8 mouse cellular contexts compared by ENCODE assay signal in genomic region chrX:103492398-103493256, GRCm38 (mm10).
DNase-seq lines count a peak whose midpoint lies in the region; ATAC-seq and TF ChIP-seq lines count a peak whose summit lies in the region.

No protein-coding gene starts in this region.

- 45% methylated on average over 10 of the region's 10 CpGs for WGBS in lung, adult 2 months
- WGBS in intestine, postnatal 0 days, result 38% methylated on average over 10 of the region's 10 CpGs
- WGBS in midbrain, embryonic 16.5 days, result 31% methylated on average over 10 of the region's 10 CpGs

- H3K36me3 ChIP-seq in intestine, postnatal 0 days (ENCODE audit: control insufficient read depth, insufficient read depth), result no peaks in the 10 kb centered on the region
- no peaks in the 10 kb centered on the region for H3K36me3 ChIP-seq in midbrain, embryonic 16.5 days (ENCODE audit: control insufficient read depth, insufficient read depth, low read length)

- ATAC-seq in erythroid progenitor cell, adult 5-6 weeks (replicated peaks; ENCODE audit: low FRiP score, poor library complexity, severe bottlenecking), result 0 out of 2 replicates have a peak, but pooled peaks have one; percentile 57
- ATAC-seq in intestine, postnatal 0 days, result no peak
- ATAC-seq in midbrain, embryonic 16.5 days, result peak; percentile 52

- peak overlapping the region; percentile 60 for H3K4me2 ChIP-seq in intestine, postnatal 0 days (replicated peaks; ENCODE audit: low read depth)
- peak overlapping the region; percentile 62 for H3K4me2 ChIP-seq in midbrain, embryonic 16.5 days (ENCODE audit: low read length)

- H3K4me1 ChIP-seq in lung, adult 2 months (ENCODE audit: control insufficient read depth, insufficient read depth, low read length), result no peaks in the 10 kb centered on the region
- peaks cover 11% of the 10 kb centered on the region for H3K4me1 ChIP-seq in bone marrow macrophage, adult 2 months (ENCODE audit: control insufficient read depth, insufficient read depth, low read length)
- no peaks in the 10 kb centered on the region for H3K4me1 ChIP-seq in intestine, postnatal 0 days (replicated peaks; ENCODE audit: control insufficient read depth, insufficient read depth, low read length)
- peaks cover 17% of the 10 kb centered on the region for H3K4me1 ChIP-seq in midbrain, embryonic 16.5 days (ENCODE audit: control insufficient read depth, insufficient read depth, low read length)

- H3K27me3 ChIP-seq in intestine, postnatal 0 days (replicated peaks; ENCODE audit: control insufficient read depth, insufficient read depth, low read length), result no peaks in the 10 kb centered on the region
- H3K27me3 ChIP-seq in midbrain, embryonic 16.5 days (ENCODE audit: control insufficient read depth, insufficient read depth, low read depth, low read length), result no peaks in the 10 kb centered on the region

- no peak for TF ChIP-seq POLR2A in lung, adult 2 months (IDR thresholded peaks at IDR 0.05; ENCODE audit: borderline replicate concordance, extremely low read depth, low read depth, low read length)
- no peak for TF ChIP-seq POLR2A in bone marrow macrophage, adult 2 months (IDR thresholded peaks at IDR 0.05; ENCODE audit: borderline replicate concordance, low read depth, low read length)

- H3K27ac ChIP-seq in bone marrow macrophage, adult 2 months (ENCODE audit: insufficient read depth, low read depth, low read length), result peak overlapping the region; percentile 89
- H3K27ac ChIP-seq in intestine, postnatal 0 days (ENCODE audit: low read depth, low read length), result peak overlapping the region; percentile 88
- peak overlapping the region; percentile 96 for H3K27ac ChIP-seq in midbrain, embryonic 16.5 days (ENCODE audit: low read length)

- TF ChIP-seq CTCF in lung, adult 2 months (IDR thresholded peaks at IDR 0.05; ENCODE audit: insufficient read depth, low read length), result no peak
- TF ChIP-seq CTCF in bone marrow macrophage, adult 2 months (IDR thresholded peaks at IDR 0.05; ENCODE audit: low read depth, low read length), result no peak
- TF ChIP-seq CTCF in intestine, postnatal 0 days (IDR thresholded peaks at IDR 0.05; ENCODE audit: low read depth), result no peak

- no peaks in the 10 kb centered on the region for H3K9me3 ChIP-seq in intestine, postnatal 0 days (ENCODE audit: control insufficient read depth)
- no peaks in the 10 kb centered on the region for H3K9me3 ChIP-seq in midbrain, embryonic 16.5 days (replicated peaks; ENCODE audit: control insufficient read depth, low read length, poor library complexity, severe bottlenecking)

- H3K9ac ChIP-seq in intestine, postnatal 0 days (ENCODE audit: low read depth, low read length), result 0 out of 2 replicates have a peak overlapping the region, but pooled peaks have one; percentile 74
- H3K9ac ChIP-seq in midbrain, embryonic 16.5 days (ENCODE audit: low read depth, low read length), result peak overlapping the region; percentile 82

- no peak overlapping the region for H3K4me3 ChIP-seq in lung, adult 2 months (replicated peaks; ENCODE audit: extremely low read depth, low read depth, low read length)
- peak overlapping the region; percentile 44 for H3K4me3 ChIP-seq in bone marrow macrophage, adult 2 months (ENCODE audit: insufficient read depth, low read length)
- peak overlapping the region; percentile 60 for H3K4me3 ChIP-seq in intestine, postnatal 0 days (ENCODE audit: low read depth, low read length)
- peak overlapping the region; percentile 58 for H3K4me3 ChIP-seq in midbrain, embryonic 16.5 days (ENCODE audit: low read depth, low read length)

- peak; percentile 4 for DNase-seq in lung, adult 2 months
- no peak for DNase-seq in lung, adult 18-20 months
- DNase-seq in urinary bladder, postnatal 14 days (ENCODE audit: low spot score), result no peak
- DNase-seq in ovary, postnatal 36 days (ENCODE audit: low spot score), result no peak
